Mouse (Mus musculus) stomach, embryonic 15.5 days (tissue): ENCODE data around the gene Myl4. TPM values are rescaled to one million over a fixed set of nuclear protein-coding genes. Genes with fewer than 3 reads are reported as not detected.

ENCODE experiments used
- ATAC-seq: fragments of 200-750 bp; cut with Nextera tagmentation; 2 replicates; pipeline ENCODE4 v1.8.0; 2017; ENCODE audit warnings: low read depth, moderate number of reproducible peaks, moderate TSS enrichment; ENCODE audit not compliant: insufficient read depth, low FRiP score
- H3K27ac ChIP-seq: fragments of 300-500 bp; sonication (generic); 2 replicates; pipeline ENCODE4 v1.5.1; 2015; ENCODE audit warnings: mild to moderate bottlenecking, inconsistent platforms
- H3K27me3 ChIP-seq: fragments of 300-500 bp; sonication (generic); replicated peaks from 2 replicates; pipeline ENCODE4 v1.6.1; 2015; ENCODE audit warnings: inconsistent platforms
- H3K36me3 ChIP-seq: fragments of 300-500 bp; sonication (generic); 2 replicates; pipeline ENCODE4 v1.6.1; 2015; ENCODE audit warnings: inconsistent platforms
- H3K4me1 ChIP-seq: fragments of 300-500 bp; sonication (generic); 2 replicates; pipeline ENCODE4 v1.6.1; 2015; ENCODE audit warnings: inconsistent platforms
- H3K4me2 ChIP-seq: fragments of 300-500 bp; sonication (generic); 2 replicates; pipeline ENCODE4 v1.6.1; 2015; ENCODE audit warnings: mild to moderate bottlenecking, inconsistent platforms
- H3K4me3 ChIP-seq: fragments of 300-500 bp; sonication (generic); replicated peaks from 2 replicates; pipeline ENCODE4 v1.5.1; 2015; ENCODE audit warnings: inconsistent platforms
- H3K9ac ChIP-seq: fragments of 300-500 bp; sonication (generic); 2 replicates; pipeline ENCODE4 v1.6.1; 2015; ENCODE audit warnings: inconsistent platforms
- H3K9me3 ChIP-seq: fragments of 300-500 bp; sonication (generic); 2 replicates; pipeline ENCODE4 v1.6.1; 2016; ENCODE audit warnings: inconsistent platforms
- WGBS: fragments of 180-500 bp; shearing (Covaris S2); methylation state at CpG from one replicate; pipeline ENCODE4 v1.1.7; 2015; 5-methylcytosine and 5-hydroxymethylcytosine counted together
- polyA plus RNA-seq: library from polyadenylated mRNA; unstranded; fragments of >200 nt; fragmentation: Nextera tagmentation; extraction: Ambion mirVana; gene quantifications from 2 replicates; pipeline ENCODE4 v1.2.1, GENCODE M21; 2015

The Myl4 gene
- polyA plus RNA-seq, 1 experiment from 2014 or later = 7.8 TPM

- Histone ChIP-seq H3K4me2 (0 out of 2 replicates have a peak overlapping the region, but pooled peaks have one; percentile 10), H3K4me1 (peaks cover 21% of the 10 kb centered on the region), H3K9me3 (no peaks in the 10 kb centered on the region), H3K27ac (peak overlapping the region; percentile 90), H3K36me3 (no peaks in the 10 kb centered on the region), H3K4me3 (no peak overlapping the region), H3K9ac (no peak overlapping the region), H3K27me3 (no peaks in the 10 kb centered on the region)
- WGBS = 25% methylated on average over 6 of the region's 6 CpGs
- ATAC-seq = peak; percentile 67
These were observed 74.4 kb downstream of the Myl4 start for GRCm38 (mm10) chr11:104624791-104625391.

- WGBS = 25% methylated on average over 12 of the region's 12 CpGs
- no peaks in the 10 kb centered on the region for H3K9me3 ChIP-seq
- ATAC-seq = peak; percentile 69
- H3K4me3 ChIP-seq = no peak overlapping the region
- H3K36me3 ChIP-seq = no peaks in the 10 kb centered on the region
- no peak overlapping the region for H3K9ac ChIP-seq
- H3K4me1 ChIP-seq = peaks cover 21% of the 10 kb centered on the region
- 0 out of 2 replicates have a peak overlapping the region, but pooled peaks have one; percentile 10 for H3K4me2 ChIP-seq
- H3K27ac ChIP-seq = peak overlapping the region; percentile 90
- no peaks in the 10 kb centered on the region for H3K27me3 ChIP-seq
These were observed 75.3 kb downstream of the Myl4 start for GRCm38 (mm10) chr11:104625453-104626402.

GRCm38 (mm10) chr11:104626635-104627034 lies 76.2 kb downstream of the Myl4 start:
- Histone ChIP-seq H3K36me3 (no peaks in the 10 kb centered on the region), H3K4me2 (no peak overlapping the region), H3K4me3 (no peak overlapping the region), H3K4me1 (peaks cover 21% of the 10 kb centered on the region), H3K27me3 (no peaks in the 10 kb centered on the region), H3K27ac (peak overlapping the region; percentile 60; the same call in 1 of the 2 replicates), H3K9ac (no peak overlapping the region), H3K9me3 (no peaks in the 10 kb centered on the region)
- ATAC-seq = no peak

- 44% methylated on average over 11 of the region's 11 CpGs for WGBS
- no peak overlapping the region for H3K4me3 ChIP-seq
- no peak overlapping the region for H3K4me2 ChIP-seq
- no peaks in the 10 kb centered on the region for H3K27me3 ChIP-seq
- no peak overlapping the region for H3K9ac ChIP-seq
- ATAC-seq = no peak
- H3K36me3 ChIP-seq = no peaks in the 10 kb centered on the region
- peaks cover 21% of the 10 kb centered on the region for H3K4me1 ChIP-seq
- H3K27ac ChIP-seq = peak overlapping the region; percentile 44; the same call in 1 of the 2 replicates
- H3K9me3 ChIP-seq = no peaks in the 10 kb centered on the region
These were observed 77.3 kb downstream of the Myl4 start for GRCm38 (mm10) chr11:104627616-104628301.

- WGBS = 82% methylated on average over 5 of the region's 5 CpGs
- Histone ChIP-seq H3K4me3 (no peak overlapping the region), H3K9ac (no peak overlapping the region), H3K36me3 (no peaks in the 10 kb centered on the region), H3K27me3 (no peaks in the 10 kb centered on the region), H3K9me3 (no peaks in the 10 kb centered on the region), H3K27ac (no peak overlapping the region), H3K4me2 (no peak overlapping the region), H3K4me1 (peaks cover 21% of the 10 kb centered on the region)
- ATAC-seq = no peak
These were observed 78.1 kb downstream of the Myl4 start for GRCm38 (mm10) chr11:104628566-104628965.

- Histone ChIP-seq H3K9ac (no peak overlapping the region), H3K4me3 (no peak overlapping the region), H3K27me3 (no peaks in the 10 kb centered on the region), H3K36me3 (no peaks in the 10 kb centered on the region), H3K4me2 (no peak overlapping the region), H3K27ac (no peak overlapping the region), H3K4me1 (peaks cover 11% of the 10 kb centered on the region), H3K9me3 (no peaks in the 10 kb centered on the region)
- 70% methylated on average over 7 of the region's 7 CpGs for WGBS
- no peak for ATAC-seq
These were observed 79.8 kb downstream of the Myl4 start for GRCm38 (mm10) chr11:104630185-104630835.

GRCm38 (mm10) chr11:104631306-104631705 lies 80.8 kb downstream of the Myl4 start:
- WGBS = 62% methylated on average over 1 of the region's 1 CpGs
- Histone ChIP-seq H3K4me3 (no peak overlapping the region), H3K27me3 (no peaks in the 10 kb centered on the region), H3K36me3 (no peaks in the 10 kb centered on the region), H3K9ac (no peak overlapping the region), H3K9me3 (no peaks in the 10 kb centered on the region), H3K27ac (no peak overlapping the region), H3K4me2 (no peak overlapping the region), H3K4me1 (peaks cover 1% of the 10 kb centered on the region)
- no peak for ATAC-seq

GRCm38 (mm10) chr11:104637010-104637409 lies 86.5 kb downstream of the Myl4 start:
- Histone ChIP-seq H3K27ac (no peak overlapping the region), H3K4me3 (no peak overlapping the region), H3K36me3 (no peaks in the 10 kb centered on the region), H3K4me2 (no peak overlapping the region), H3K4me1 (no peaks in the 10 kb centered on the region), H3K9ac (no peak overlapping the region), H3K27me3 (no peaks in the 10 kb centered on the region), H3K9me3 (no peaks in the 10 kb centered on the region)
- ATAC-seq = no peak
- WGBS = 88% methylated on average over 14 of the region's 14 CpGs

- no peak for ATAC-seq
- no peak overlapping the region for H3K27ac ChIP-seq
- H3K27me3 ChIP-seq = no peaks in the 10 kb centered on the region
- H3K36me3 ChIP-seq = no peaks in the 10 kb centered on the region
- WGBS = 76% methylated on average over 5 of the region's 5 CpGs
- no peak overlapping the region for H3K9ac ChIP-seq
- no peak overlapping the region for H3K4me2 ChIP-seq
- no peak overlapping the region for H3K4me3 ChIP-seq
- no peaks in the 10 kb centered on the region for H3K4me1 ChIP-seq
- no peaks in the 10 kb centered on the region for H3K9me3 ChIP-seq
These were observed 87.5 kb downstream of the Myl4 start for GRCm38 (mm10) chr11:104638006-104638405.

- H3K27me3 ChIP-seq = no peaks in the 10 kb centered on the region
- WGBS = 67% methylated on average over 2 of the region's 2 CpGs
- no peak overlapping the region for H3K27ac ChIP-seq
- H3K36me3 ChIP-seq = no peaks in the 10 kb centered on the region
- no peak overlapping the region for H3K9ac ChIP-seq
- ATAC-seq = no peak
- no peak overlapping the region for H3K4me3 ChIP-seq
- H3K9me3 ChIP-seq = no peaks in the 10 kb centered on the region
- H3K4me2 ChIP-seq = no peak overlapping the region
- H3K4me1 ChIP-seq = no peaks in the 10 kb centered on the region
These were observed 88.4 kb downstream of the Myl4 start for GRCm38 (mm10) chr11:104638906-104639305.

- Histone ChIP-seq H3K4me2 (no peak overlapping the region), H3K4me1 (no peaks in the 10 kb centered on the region), H3K9me3 (no peaks in the 10 kb centered on the region), H3K9ac (no peak overlapping the region), H3K27ac (no peak overlapping the region), H3K36me3 (no peaks in the 10 kb centered on the region), H3K4me3 (no peak overlapping the region), H3K27me3 (no peaks in the 10 kb centered on the region)
- 67% methylated on average over 9 of the region's 9 CpGs for WGBS
- no peak for ATAC-seq
These were observed 89.2 kb downstream of the Myl4 start for GRCm38 (mm10) chr11:104639634-104640033.
